Mouse (Mus musculus): Measurements from ENCODE around the gene Tmem53. TPM values are rescaled to one million over a fixed set of nuclear protein-coding genes. Genes with fewer than 3 reads are reported as not detected.

The Tmem53 gene
- polyA plus RNA-seq, 1 experiment from 2014 or later = 12.4 TPM

- no peak overlapping the region for H3K4me3 ChIP-seq (ENCODE audit: low read depth, low read length)
- DNase-seq = peak; percentile 27
- H3K9ac ChIP-seq = no peak overlapping the region
- no peaks in the 10 kb centered on the region for H3K27me3 ChIP-seq (ENCODE audit: insufficient read depth, low read length)
- H3K4me2 ChIP-seq = peak overlapping the region; percentile 15; the same call in 1 of the 2 replicates
- TF ChIP-seq CTCF (IDR thresholded peaks at IDR 0.05; ENCODE audit: low read depth) = no peak
- ATAC-seq (ENCODE audit: insufficient read depth) = no peak
- no peaks in the 10 kb centered on the region; the same call in 1 of the 2 replicates for H3K9me3 ChIP-seq (ENCODE audit: low read depth, low read length)
- H3K4me1 ChIP-seq (ENCODE audit: insufficient read depth) = no peaks in the 10 kb centered on the region
- H3K36me3 ChIP-seq (ENCODE audit: insufficient read depth) = no peaks in the 10 kb centered on the region
- no peak overlapping the region for H3K27ac ChIP-seq (ENCODE audit: low read depth)
- 41% methylated on average over 15 of the region's 15 CpGs for WGBS
Observed at GRCm38 (mm10) chr4:117229590-117229989, 22.2 kb upstream of the Tmem53 start.

- no peak overlapping the region for H3K4me3 ChIP-seq (ENCODE audit: low read depth, low read length)
- H3K9me3 ChIP-seq (ENCODE audit: low read depth, low read length) = no peaks in the 10 kb centered on the region; the same call in 1 of the 2 replicates
- H3K27ac ChIP-seq (ENCODE audit: low read depth) = no peak overlapping the region
- WGBS = 53% methylated on average over 10 of the region's 10 CpGs
- ATAC-seq (ENCODE audit: insufficient read depth) (no peak), DNase-seq (peak; percentile 36)
- no peaks in the 10 kb centered on the region for H3K27me3 ChIP-seq (ENCODE audit: insufficient read depth, low read length)
- H3K4me1 ChIP-seq (ENCODE audit: insufficient read depth) = no peaks in the 10 kb centered on the region
- peak; percentile 61 for TF ChIP-seq CTCF (IDR thresholded peaks at IDR 0.05; ENCODE audit: low read depth)
- H3K36me3 ChIP-seq (ENCODE audit: insufficient read depth) = no peaks in the 10 kb centered on the region
- no peak overlapping the region for H3K9ac ChIP-seq
- no peak overlapping the region for H3K4me2 ChIP-seq
Observed at GRCm38 (mm10) chr4:117230331-117230730, 21.4 kb upstream of the Tmem53 start.

GRCm38 (mm10) chr4:117231208-117231607 is 20.5 kb upstream of the Tmem53 start:
- Histone ChIP-seq H3K27me3 (ENCODE audit: insufficient read depth, low read length) (no peaks in the 10 kb centered on the region), H3K4me2 (no peak overlapping the region), H3K27ac (ENCODE audit: low read depth) (no peak overlapping the region), H3K9ac (no peak overlapping the region), H3K36me3 (ENCODE audit: insufficient read depth) (no peaks in the 10 kb centered on the region), H3K4me3 (ENCODE audit: low read depth, low read length) (no peak overlapping the region), H3K9me3 (ENCODE audit: low read depth, low read length) (no peaks in the 10 kb centered on the region; the same call in 1 of the 2 replicates), H3K4me1 (ENCODE audit: insufficient read depth) (no peaks in the 10 kb centered on the region)
- TF ChIP-seq CTCF (IDR thresholded peaks at IDR 0.05; ENCODE audit: low read depth) = no peak
- no peak for ATAC-seq (ENCODE audit: insufficient read depth)
- DNase-seq = no peak
- 76% methylated on average over 2 of the region's 2 CpGs for WGBS

- DNase-seq (no peak), ATAC-seq (ENCODE audit: insufficient read depth) (no peak)
- Histone ChIP-seq H3K27ac (ENCODE audit: low read depth) (no peak overlapping the region), H3K9me3 (ENCODE audit: low read depth, low read length) (no peaks in the 10 kb centered on the region; the same call in 1 of the 2 replicates), H3K27me3 (ENCODE audit: insufficient read depth, low read length) (no peaks in the 10 kb centered on the region), H3K4me1 (ENCODE audit: insufficient read depth) (no peaks in the 10 kb centered on the region), H3K9ac (no peak overlapping the region), H3K4me3 (ENCODE audit: low read depth, low read length) (no peak overlapping the region), H3K4me2 (no peak overlapping the region), H3K36me3 (ENCODE audit: insufficient read depth) (no peaks in the 10 kb centered on the region)
- TF ChIP-seq CTCF (IDR thresholded peaks at IDR 0.05; ENCODE audit: low read depth) = no peak
- WGBS = 65% methylated on average over 7 of the region's 7 CpGs
Observed at GRCm38 (mm10) chr4:117234166-117234741, 17.5 kb upstream of the Tmem53 start.

GRCm38 (mm10) chr4:117235822-117236221 is 15.9 kb upstream of the Tmem53 start:
- Histone ChIP-seq H3K4me2 (no peak overlapping the region), H3K9ac (no peak overlapping the region), H3K27ac (ENCODE audit: low read depth) (peak overlapping the region; percentile 66), H3K36me3 (ENCODE audit: insufficient read depth) (no peaks in the 10 kb centered on the region), H3K4me1 (ENCODE audit: insufficient read depth) (no peaks in the 10 kb centered on the region; the same call in 1 of the 2 replicates), H3K4me3 (ENCODE audit: low read depth, low read length) (no peak overlapping the region), H3K27me3 (ENCODE audit: insufficient read depth, low read length) (no peaks in the 10 kb centered on the region), H3K9me3 (ENCODE audit: low read depth, low read length) (no peaks in the 10 kb centered on the region)
- 35% methylated on average over 4 of the region's 4 CpGs for WGBS
- DNase-seq = peak; percentile 55
- TF ChIP-seq CTCF (IDR thresholded peaks at IDR 0.05; ENCODE audit: low read depth) = no peak
- ATAC-seq (ENCODE audit: insufficient read depth) = peak; percentile 21; the same call in 1 of the 2 replicates

GRCm38 (mm10) chr4:117239153-117239552 is 12.6 kb upstream of the Tmem53 start:
- WGBS = 19% methylated on average over 2 of the region's 2 CpGs
- ATAC-seq (ENCODE audit: insufficient read depth) (no peak), DNase-seq (peak; percentile 67)
- no peaks in the 10 kb centered on the region; the same call in 1 of the 2 replicates for H3K4me1 ChIP-seq (ENCODE audit: insufficient read depth)
- no peaks in the 10 kb centered on the region for H3K27me3 ChIP-seq (ENCODE audit: insufficient read depth, low read length)
- no peak overlapping the region for H3K9ac ChIP-seq
- H3K9me3 ChIP-seq (ENCODE audit: low read depth, low read length) = no peaks in the 10 kb centered on the region
- peak overlapping the region; percentile 65; the same call in 1 of the 2 replicates for H3K27ac ChIP-seq (ENCODE audit: low read depth)
- TF ChIP-seq CTCF (IDR thresholded peaks at IDR 0.05; ENCODE audit: low read depth) = no peak
- no peak overlapping the region for H3K4me2 ChIP-seq
- H3K36me3 ChIP-seq (ENCODE audit: insufficient read depth) = no peaks in the 10 kb centered on the region
- H3K4me3 ChIP-seq (ENCODE audit: low read depth, low read length) = no peak overlapping the region

GRCm38 (mm10) chr4:117240867-117241266 is 10.9 kb upstream of the Tmem53 start:
- Histone ChIP-seq H3K27ac (ENCODE audit: low read depth) (no peak overlapping the region), H3K4me3 (ENCODE audit: low read depth, low read length) (no peak overlapping the region), H3K9me3 (ENCODE audit: low read depth, low read length) (no peaks in the 10 kb centered on the region), H3K27me3 (ENCODE audit: insufficient read depth, low read length) (no peaks in the 10 kb centered on the region), H3K4me1 (ENCODE audit: insufficient read depth) (no peaks in the 10 kb centered on the region; the same call in 1 of the 2 replicates), H3K4me2 (no peak overlapping the region), H3K36me3 (ENCODE audit: insufficient read depth) (no peaks in the 10 kb centered on the region), H3K9ac (no peak overlapping the region)
- ATAC-seq (ENCODE audit: insufficient read depth) = no peak
- TF ChIP-seq CTCF (IDR thresholded peaks at IDR 0.05; ENCODE audit: low read depth) = no peak
- WGBS = 76% methylated on average over 6 of the region's 6 CpGs
- DNase-seq = peak; percentile 25
